Mouse (Mus musculus): ENCODE measurements around the gene Apol7e.
"Not testable (repeated sequence)": the region's sequence is repeated elsewhere in the genome, so short reads cannot be mapped to it uniquely, and the experiment has no call there.

- not testable (repeated sequence) for TF ChIP-seq CTCF (IDR thresholded peaks at IDR 0.05; ENCODE audit: low read depth, low read length); POLR2A (IDR thresholded peaks at IDR 0.05; ENCODE audit: insufficient read depth, low read length)
Measured at GRCm38 (mm10) chr15:77718240-77718639, 19.6 kb downstream of the Apol7e start.

All from ES-Bruce4 (cell line).